21 mouse cellular contexts compared by ENCODE assay signal in the genomic region with DNA sequence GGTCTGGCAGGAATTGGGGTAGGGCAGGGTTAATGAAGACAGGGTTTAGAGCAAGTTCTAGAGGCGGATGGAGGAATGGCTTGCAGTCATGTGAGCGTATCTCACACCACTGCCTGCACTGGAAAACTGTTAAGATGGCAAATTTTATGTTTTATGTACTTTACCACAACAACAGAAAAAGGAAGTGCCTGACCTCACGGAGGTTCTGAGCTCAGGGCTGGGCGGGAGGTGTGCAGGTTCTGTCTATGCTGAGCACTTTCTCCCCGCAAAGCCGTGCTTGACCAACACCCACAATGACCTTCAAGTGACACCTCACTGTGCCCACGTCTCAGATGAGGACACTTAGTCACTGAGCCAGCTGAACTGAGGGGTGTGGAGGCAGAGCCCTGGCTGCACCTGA. TPM values are rescaled to one million over a fixed set of nuclear protein-coding genes. Genes with fewer than 3 reads are reported as not detected.
DNase-seq lines count a peak whose midpoint lies in the region; ATAC-seq and TF ChIP-seq lines count a peak whose summit lies in the region.
"Had no signal": no experiment of that assay in that cellular context is flagged by ENCODE, and none has a peak within 500 bp of the region (broad histone marks: within the 10 kb centered on the region; RNA-seq: fewer than 3 reads in every experiment).

No protein-coding gene starts in this region.

- no peaks in the 10 kb centered on the region for H3K27me3 ChIP-seq in liver, adult 2 months (ENCODE audit: control insufficient read depth, insufficient read depth, low read length)
- H3K27me3 ChIP-seq in CH12.LX (replicated peaks), result no peaks in the 10 kb centered on the region
- H3K27me3 ChIP-seq in midbrain, embryonic 13.5 days, result no peaks in the 10 kb centered on the region

- no peak for TF ChIP-seq EP300 in CH12.LX (IDR thresholded peaks at IDR 0.05; ENCODE audit: low read length)

- H3K4me1 ChIP-seq in liver, adult 2 months (ENCODE audit: control insufficient read depth, insufficient read depth, low read length), result peaks cover 9% of the 10 kb centered on the region
- peaks cover 20 to 32% of the 10 kb centered on the region in 2 experiments for H3K4me1 ChIP-seq in CH12.LX (ENCODE audit: control insufficient read depth in 1 of 2, insufficient read depth in 2 of 2)
- peaks cover 20% of the 10 kb centered on the region for H3K4me1 ChIP-seq in midbrain, embryonic 13.5 days (replicated peaks)

- H3K4me3 ChIP-seq in liver, adult 2 months (ENCODE audit: insufficient read depth, low read depth, low read length), result no peak overlapping the region
- no peak overlapping the region for H3K4me3 ChIP-seq in CH12.LX (replicated peaks in 1 of 3; ENCODE audit: low read depth in 2 of 3, low read length in 2 of 3, poor library complexity in 1 of 3)
- no peak overlapping the region for H3K4me3 ChIP-seq in midbrain, embryonic 13.5 days (replicated peaks)
- H3K4me3 ChIP-seq: embryonic facial prominence, embryonic 10.5 days; erythroblast, embryonic 14.5 days; gastrocnemius, adult 2 months had no signal

- no peak for TF ChIP-seq RAD21 in CH12.LX (IDR thresholded peaks at IDR 0.05; ENCODE audit: low read depth, low read length)

- in situ Hi-C loops in CH12.LX (cut with MboI; ENCODE audit: low pct_ligation_motif_present, low pct_unique_long_range_greater_than_20kb, low sequenced_read_pairs), result no loop called here

- no peak for TF ChIP-seq CTCF in liver, adult 2 months (IDR thresholded peaks at IDR 0.05; ENCODE audit: low read depth, low read length)
- TF ChIP-seq CTCF in CH12.LX (conservative IDR thresholded peaks at IDR 0.05 in 1 of 2, IDR thresholded peaks at IDR 0.05 in 1 of 2; ENCODE audit: low read depth in 2 of 2, low read length in 2 of 2), result no peak

- ATAC-seq in hematopoietic stem cell, adult 5-6 weeks (replicated peaks in 1 of 2; ENCODE audit: insufficient read depth in 1 of 2, low FRiP score in 2 of 2, low TSS enrichment in 1 of 2, low read depth in 1 of 2, poor library complexity in 2 of 2, severe bottlenecking in 2 of 2), result peak; percentile 40 to 47; a peak in 3 of 4 replicates
- no peak for ATAC-seq in midbrain, embryonic 13.5 days

- no peak overlapping the region for H3K9ac ChIP-seq in liver, adult 2 months (ENCODE audit: low read depth, low read length)
- H3K9ac ChIP-seq in CH12.LX (ENCODE audit: insufficient read depth, low read depth), result no peak overlapping the region
- no peak overlapping the region for H3K9ac ChIP-seq in midbrain, embryonic 13.5 days (replicated peaks)

- dilution Hi-C loops in CH12.LX (cut with MboI; ENCODE audit: extremely low pct_ligation_motif_present, extremely low pct_unique_long_range_greater_than_20kb, low sequenced_read_pairs), result no loop called here

- H3K9me3 ChIP-seq in CH12.LX (replicated peaks; ENCODE audit: low read length), result no peaks in the 10 kb centered on the region
- no peaks in the 10 kb centered on the region for H3K9me3 ChIP-seq in midbrain, embryonic 13.5 days
- H3K9me3 ChIP-seq: embryonic facial prominence, embryonic 10.5 days had no signal

- H3K4me2 ChIP-seq in CH12.LX (ENCODE audit: insufficient read depth, low read depth, poor library complexity, severe bottlenecking), result no peak overlapping the region
- no peak overlapping the region for H3K4me2 ChIP-seq in midbrain, embryonic 13.5 days (replicated peaks)
- H3K4me2 ChIP-seq: liver, embryonic 11.5 days had no signal

- H3K36me3 ChIP-seq in liver, adult 2 months (ENCODE audit: control insufficient read depth, insufficient read depth, low read length), result 0 out of 2 replicates have a peak, but pooled peaks cover 1% of the 10 kb centered on the region
- H3K36me3 ChIP-seq in CH12.LX (replicated peaks in 1 of 2; ENCODE audit: control insufficient read depth in 1 of 2, insufficient read depth in 1 of 2, low read length in 1 of 2), result peaks cover 27 to 59% of the 10 kb centered on the region in 2 experiments
- H3K36me3 ChIP-seq in midbrain, embryonic 13.5 days, result no peaks in the 10 kb centered on the region

- no peak overlapping the region for H3K27ac ChIP-seq in liver, adult 2 months (replicated peaks; ENCODE audit: insufficient read depth, low read depth, low read length)
- no peak overlapping the region for H3K27ac ChIP-seq in CH12.LX (ENCODE audit: insufficient read depth, low read depth)
- H3K27ac ChIP-seq in midbrain, embryonic 13.5 days, result no peak overlapping the region
- H3K27ac ChIP-seq: embryonic facial prominence, embryonic 10.5 days; gastrocnemius, adult 2 months had no signal

- DNase-seq in liver, adult 2 months (ENCODE audit: extremely low read depth, low read depth, low spot score), result peak; percentile 6
- DNase-seq in liver (no peak), CH12.LX (ENCODE audit: extremely low read depth) (no peak), MN1 (ENCODE audit: low spot score) (no peak)
- peak; percentile 66 for DNase-seq in naive thymus-derived CD4-positive, alpha-beta T cell, adult 2 months (ENCODE audit: low read depth)
- no peak for DNase-seq in embryo, embryonic 10 days (ENCODE audit: low spot score)
- DNase-seq: adrenal gland, adult 8-10 months; cerebellum, adult 11 months; cerebellum, postnatal 25 days; gastrocnemius, adult 2 months; heart, postnatal 4 days; kidney, adult 8-10 months; kidney, postnatal 36 days; lung, adult 2 months; spleen, adult 18-20 months had no signal

- H3K79me2 ChIP-seq in liver, adult 2 months (ENCODE audit: control insufficient read depth, insufficient read depth, low read length), result no peaks in the 10 kb centered on the region
- no peaks in the 10 kb centered on the region for H3K79me2 ChIP-seq in CH12.LX (replicated peaks; ENCODE audit: control insufficient read depth, extremely low read depth, insufficient read depth, poor library complexity, severe bottlenecking)

- 78% methylated on average over 7 of the region's 7 CpGs for WGBS in liver, adult 2 months
- 83% methylated on average over 7 of the region's 7 CpGs for WGBS in midbrain, embryonic 13.5 days

- no peak for TF ChIP-seq POLR2A in liver, adult 2 months (IDR thresholded peaks at IDR 0.05; ENCODE audit: extremely low read depth, insufficient read depth, low read length)
- no peak for TF ChIP-seq POLR2A in CH12.LX (IDR thresholded peaks at IDR 0.05; ENCODE audit: low read depth, low read length)

TF ChIP-seq in CH12.LX, 34 proteins besides CTCF, POLR2A, EP300 and RAD21:
- no peak for TF ChIP-seq MAX (IDR thresholded peaks at IDR 0.05; ENCODE audit: low read length)
- peak; percentile 37; the same call in 1 of the 2 replicates for TF ChIP-seq BHLHE40 (IDR thresholded peaks at IDR 0.05; ENCODE audit: low read depth, low read length)

RNA-seq across cellular contexts. Expression of gene Sgsh, which starts 3.2 kb away (rescaled TPM):
- total RNA-seq in liver, adult 2 months (2014; rRNA removed), result 2.1 and 2.6 TPM in 2 replicates
- 8.7 and 11.9 TPM in 2 replicates for polyA plus RNA-seq in liver, adult 2 months (2012; rRNA removed)
- total RNA-seq in CH12.LX (2012; rRNA removed) (9.6 and 10.6 TPM in 2 replicates), CH12.LX (2014; rRNA removed) (3.2 and 3.9 TPM in 2 replicates)
- 5.9 and 12.2 TPM in 2 replicates for polyA plus RNA-seq in CH12.LX (2012; ENCODE audit: insufficient read length, low read depth)
- total RNA-seq in hematopoietic stem cell, adult 5-6 weeks (2017), result 17.1 and 21.2 TPM in 2 replicates
- polyA plus RNA-seq in midbrain, embryonic 13.5 days (2015; fragmentation: Nextera tagmentation; extraction: Ambion mirVana), result 3.1 and 4.0 TPM in 2 replicates

RNA-seq across cellular contexts. Expression of gene Slc26a11, which starts 3.2 kb away (rescaled TPM):
- total RNA-seq in liver, adult 2 months (2014; rRNA removed), result 2.5 and 3.9 TPM in 2 replicates
- 5.3 and 7.5 TPM in 2 replicates for polyA plus RNA-seq in liver, adult 2 months (2012; rRNA removed)
- total RNA-seq in CH12.LX (2012; rRNA removed), result 2.7 and 3.3 TPM in 2 replicates
- total RNA-seq in CH12.LX (2014; rRNA removed), result 1.4 and 1.9 TPM in 2 replicates
- polyA plus RNA-seq in CH12.LX (2012; ENCODE audit: insufficient read length, low read depth), result 1.6 and 2.6 TPM in 2 replicates
- 7.7 and 7.9 TPM in 2 replicates for total RNA-seq in hematopoietic stem cell, adult 5-6 weeks (2017)
- 4.3 and 5.0 TPM in 2 replicates for polyA plus RNA-seq in midbrain, embryonic 13.5 days (2015; fragmentation: Nextera tagmentation; extraction: Ambion mirVana)
- polyA plus RNA-seq: erythroblast, embryonic 14.5 days had no signal

RNA-seq across cellular contexts. Expression of gene Rnf213, which starts 40.8 kb away (rescaled TPM):
- total RNA-seq in liver, adult 2 months (2014; rRNA removed), result 43.4 and 43.5 TPM in 2 replicates
- 11.1 and 16.9 TPM in 2 replicates for polyA plus RNA-seq in liver, adult 2 months (2012; rRNA removed)
- total RNA-seq in CH12.LX (2012; rRNA removed) (12.4 and 23.2 TPM in 2 replicates), CH12.LX (2014; rRNA removed) (3.6 and 4.2 TPM in 2 replicates)
- 8.2 and 11.2 TPM in 2 replicates for polyA plus RNA-seq in CH12.LX (2012; ENCODE audit: insufficient read length, low read depth)
- 105 and 116 TPM in 2 replicates for total RNA-seq in hematopoietic stem cell, adult 5-6 weeks (2017)
- 0.66 and 0.84 TPM in 2 replicates for polyA plus RNA-seq in midbrain, embryonic 13.5 days (2015; fragmentation: Nextera tagmentation; extraction: Ambion mirVana)

RNA-seq across cellular contexts. Expression of gene Card14, which starts 44.5 kb away (rescaled TPM):
- total RNA-seq in liver, adult 2 months (2014; rRNA removed), result 0.09 and 0.20 TPM in 2 replicates
- 0.10 and 0.22 TPM in 2 replicates for polyA plus RNA-seq in liver, adult 2 months (2012; rRNA removed)
- 0.63 and 1.1 TPM in 2 replicates for total RNA-seq in CH12.LX (2012; rRNA removed)
- total RNA-seq in CH12.LX (2014; rRNA removed), result not detected in 2 replicates
- polyA plus RNA-seq in CH12.LX (2012; ENCODE audit: insufficient read length, low read depth), result 0.16 TPM in 1 of 2 replicates, not detected in the other
- total RNA-seq in hematopoietic stem cell, adult 5-6 weeks (2017), result not detected in 2 replicates
- 0.08 and 0.09 TPM in 2 replicates for polyA plus RNA-seq in midbrain, embryonic 13.5 days (2015; fragmentation: Nextera tagmentation; extraction: Ambion mirVana)
- total RNA-seq: heart, adult 18-20 months had no signal

RNA-seq across cellular contexts. Expression of gene Eif4a3, which starts 52.2 kb away (rescaled TPM):
- total RNA-seq in liver, adult 2 months (2014; rRNA removed), result 57.3 and 64.2 TPM in 2 replicates
- polyA plus RNA-seq in liver, adult 2 months (2012; rRNA removed), result 49.8 and 61.5 TPM in 2 replicates
- total RNA-seq in CH12.LX (2012; rRNA removed), result 402 and 538 TPM in 2 replicates
- total RNA-seq in CH12.LX (2014; rRNA removed), result 400 and 449 TPM in 2 replicates
- polyA plus RNA-seq in CH12.LX (2012; ENCODE audit: insufficient read length, low read depth), result 554 and 605 TPM in 2 replicates
- total RNA-seq in hematopoietic stem cell, adult 5-6 weeks (2017), result 163 and 189 TPM in 2 replicates
- polyA plus RNA-seq in midbrain, embryonic 13.5 days (2015; fragmentation: Nextera tagmentation; extraction: Ambion mirVana), result 317 and 341 TPM in 2 replicates

Comparison
In these comparisons a context has a peak if more than half of its experiments do, and no peak if none do; other contexts are left out.
1. DNase-seq: peak in liver, adult 2 months (single experiment) and naive thymus-derived CD4-positive, alpha-beta T cell, adult 2 months (single experiment); none in liver (single experiment), CH12.LX (single experiment), embryo, embryonic 10 days (single experiment) and MN1 (single experiment).